Mouse (Mus musculus): ENCODE data around the gene Plppr5. TPM values are rescaled to one million over a fixed set of nuclear protein-coding genes. Genes with fewer than 3 reads are reported as not detected.

Gene Plppr5
- polyA plus RNA-seq, 1 experiment from 2014 or later = 8.8 TPM

- Histone ChIP-seq H3K27me3 (replicated peaks; ENCODE audit: control insufficient read depth, insufficient read depth, low read length) (no peaks in the 10 kb centered on the region), H3K9ac (ENCODE audit: low read depth, low read length) (no peak overlapping the region), H3K27ac (ENCODE audit: low read depth, low read length) (no peak overlapping the region), H3K4me1 (ENCODE audit: control insufficient read depth, insufficient read depth, low read depth, low read length) (no peaks in the 10 kb centered on the region), H3K9me3 (ENCODE audit: control insufficient read depth, low read length) (no peaks in the 10 kb centered on the region), H3K4me3 (ENCODE audit: low read length) (no peak overlapping the region), H3K4me2 (ENCODE audit: low read length) (no peak overlapping the region), H3K36me3 (ENCODE audit: control insufficient read depth, insufficient read depth, low read length) (no peaks in the 10 kb centered on the region)
- 44% methylated on average over 2 of the region's 2 CpGs for WGBS
- no peak for ATAC-seq
Measured at GRCm38 (mm10) chr3:117603458-117603857, 28.8 kb downstream of the Plppr5 start.

GRCm38 (mm10) chr3:117606383-117606782 lies 31.7 kb downstream of the Plppr5 start:
- Histone ChIP-seq H3K4me1 (ENCODE audit: control insufficient read depth, insufficient read depth, low read depth, low read length) (no peaks in the 10 kb centered on the region), H3K27ac (ENCODE audit: low read depth, low read length) (no peak overlapping the region), H3K4me3 (ENCODE audit: low read length) (no peak overlapping the region), H3K36me3 (ENCODE audit: control insufficient read depth, insufficient read depth, low read length) (no peaks in the 10 kb centered on the region), H3K27me3 (replicated peaks; ENCODE audit: control insufficient read depth, insufficient read depth, low read length) (no peaks in the 10 kb centered on the region), H3K4me2 (ENCODE audit: low read length) (no peak overlapping the region), H3K9ac (ENCODE audit: low read depth, low read length) (no peak overlapping the region), H3K9me3 (ENCODE audit: control insufficient read depth, low read length) (no peaks in the 10 kb centered on the region)
- ATAC-seq = no peak

GRCm38 (mm10) chr3:117611453-117611852 lies 36.8 kb downstream of the Plppr5 start:
- WGBS = 73% methylated on average over 5 of the region's 5 CpGs
- no peaks in the 10 kb centered on the region for H3K36me3 ChIP-seq (ENCODE audit: control insufficient read depth, insufficient read depth, low read length)
- no peak overlapping the region for H3K27ac ChIP-seq (ENCODE audit: low read depth, low read length)
- no peaks in the 10 kb centered on the region for H3K27me3 ChIP-seq (replicated peaks; ENCODE audit: control insufficient read depth, insufficient read depth, low read length)
- H3K9ac ChIP-seq (ENCODE audit: low read depth, low read length) = no peak overlapping the region
- no peak overlapping the region for H3K4me3 ChIP-seq (ENCODE audit: low read length)
- H3K4me2 ChIP-seq (ENCODE audit: low read length) = no peak overlapping the region
- no peaks in the 10 kb centered on the region for H3K4me1 ChIP-seq (ENCODE audit: control insufficient read depth, insufficient read depth, low read depth, low read length)
- ATAC-seq = no peak
- no peaks in the 10 kb centered on the region for H3K9me3 ChIP-seq (ENCODE audit: control insufficient read depth, low read length)

GRCm38 (mm10) chr3:117614856-117615255 lies 40.2 kb downstream of the Plppr5 start:
- Histone ChIP-seq H3K9ac (ENCODE audit: low read depth, low read length) (no peak overlapping the region), H3K4me3 (ENCODE audit: low read length) (no peak overlapping the region), H3K4me2 (ENCODE audit: low read length) (no peak overlapping the region), H3K27ac (ENCODE audit: low read depth, low read length) (no peak overlapping the region), H3K9me3 (ENCODE audit: control insufficient read depth, low read length) (no peaks in the 10 kb centered on the region), H3K36me3 (ENCODE audit: control insufficient read depth, insufficient read depth, low read length) (no peaks in the 10 kb centered on the region), H3K4me1 (ENCODE audit: control insufficient read depth, insufficient read depth, low read depth, low read length) (no peaks in the 10 kb centered on the region), H3K27me3 (replicated peaks; ENCODE audit: control insufficient read depth, insufficient read depth, low read length) (no peaks in the 10 kb centered on the region)
- WGBS = 65% methylated on average over 1 of the region's 1 CpGs
- no peak for ATAC-seq

GRCm38 (mm10) chr3:117625257-117626001 lies 50.8 kb downstream of the Plppr5 start:
- Histone ChIP-seq H3K9me3 (ENCODE audit: control insufficient read depth, low read length) (no peaks in the 10 kb centered on the region), H3K9ac (ENCODE audit: low read depth, low read length) (no peak overlapping the region), H3K36me3 (ENCODE audit: control insufficient read depth, insufficient read depth, low read length) (no peaks in the 10 kb centered on the region), H3K27me3 (replicated peaks; ENCODE audit: control insufficient read depth, insufficient read depth, low read length) (no peaks in the 10 kb centered on the region), H3K4me2 (ENCODE audit: low read length) (no peak overlapping the region), H3K27ac (ENCODE audit: low read depth, low read length) (no peak overlapping the region), H3K4me3 (ENCODE audit: low read length) (no peak overlapping the region), H3K4me1 (ENCODE audit: control insufficient read depth, insufficient read depth, low read depth, low read length) (no peaks in the 10 kb centered on the region; the same call in 1 of the 2 replicates)
- ATAC-seq = no peak
- WGBS = 92% methylated on average over 13 of the region's 13 CpGs

- Histone ChIP-seq H3K9ac (ENCODE audit: low read depth, low read length) (no peak overlapping the region), H3K9me3 (ENCODE audit: control insufficient read depth, low read length) (no peaks in the 10 kb centered on the region), H3K4me2 (ENCODE audit: low read length) (no peak overlapping the region), H3K36me3 (ENCODE audit: control insufficient read depth, insufficient read depth, low read length) (no peaks in the 10 kb centered on the region), H3K27me3 (replicated peaks; ENCODE audit: control insufficient read depth, insufficient read depth, low read length) (no peaks in the 10 kb centered on the region), H3K27ac (ENCODE audit: low read depth, low read length) (no peak overlapping the region), H3K4me1 (ENCODE audit: control insufficient read depth, insufficient read depth, low read depth, low read length) (no peaks in the 10 kb centered on the region; the same call in 1 of the 2 replicates), H3K4me3 (ENCODE audit: low read length) (no peak overlapping the region)
- ATAC-seq = no peak
- WGBS = 11% methylated on average over 3 of the region's 3 CpGs
Measured at GRCm38 (mm10) chr3:117628799-117629198, 54.2 kb downstream of the Plppr5 start.

GRCm38 (mm10) chr3:117630332-117630731 lies 55.7 kb downstream of the Plppr5 start:
- no peak for ATAC-seq
- WGBS = 74% methylated on average over 2 of the region's 2 CpGs
- Histone ChIP-seq H3K4me3 (ENCODE audit: low read length) (no peak overlapping the region), H3K4me1 (ENCODE audit: control insufficient read depth, insufficient read depth, low read depth, low read length) (no peaks in the 10 kb centered on the region; the same call in 1 of the 2 replicates), H3K9me3 (ENCODE audit: control insufficient read depth, low read length) (no peaks in the 10 kb centered on the region), H3K9ac (ENCODE audit: low read depth, low read length) (no peak overlapping the region), H3K27ac (ENCODE audit: low read depth, low read length) (no peak overlapping the region), H3K4me2 (ENCODE audit: low read length) (no peak overlapping the region), H3K36me3 (ENCODE audit: control insufficient read depth, insufficient read depth, low read length) (no peaks in the 10 kb centered on the region), H3K27me3 (replicated peaks; ENCODE audit: control insufficient read depth, insufficient read depth, low read length) (no peaks in the 10 kb centered on the region)

GRCm38 (mm10) chr3:117648612-117649011 lies 74.0 kb downstream of the Plppr5 start:
- 48% methylated on average over 8 of the region's 8 CpGs for WGBS
- Histone ChIP-seq H3K9me3 (ENCODE audit: control insufficient read depth, low read length) (no peaks in the 10 kb centered on the region), H3K27ac (ENCODE audit: low read depth, low read length) (no peak overlapping the region), H3K9ac (ENCODE audit: low read depth, low read length) (no peak overlapping the region), H3K27me3 (replicated peaks; ENCODE audit: control insufficient read depth, insufficient read depth, low read length) (no peaks in the 10 kb centered on the region), H3K4me3 (ENCODE audit: low read length) (no peak overlapping the region), H3K4me2 (ENCODE audit: low read length) (no peak overlapping the region), H3K36me3 (ENCODE audit: control insufficient read depth, insufficient read depth, low read length) (no peaks in the 10 kb centered on the region), H3K4me1 (ENCODE audit: control insufficient read depth, insufficient read depth, low read depth, low read length) (no peaks in the 10 kb centered on the region)
- no peak for ATAC-seq

GRCm38 (mm10) chr3:117664316-117664715 lies 89.7 kb downstream of the Plppr5 start:
- Histone ChIP-seq H3K4me1 (ENCODE audit: control insufficient read depth, insufficient read depth, low read depth, low read length) (no peaks in the 10 kb centered on the region), H3K9ac (ENCODE audit: low read depth, low read length) (no peak overlapping the region), H3K36me3 (ENCODE audit: control insufficient read depth, insufficient read depth, low read length) (no peaks in the 10 kb centered on the region), H3K27me3 (replicated peaks; ENCODE audit: control insufficient read depth, insufficient read depth, low read length) (no peaks in the 10 kb centered on the region), H3K27ac (ENCODE audit: low read depth, low read length) (no peak overlapping the region), H3K4me3 (ENCODE audit: low read length) (no peak overlapping the region), H3K4me2 (ENCODE audit: low read length) (no peak overlapping the region), H3K9me3 (ENCODE audit: control insufficient read depth, low read length) (no peaks in the 10 kb centered on the region)
- ATAC-seq = no peak
- WGBS = 70% methylated on average over 1 of the region's 1 CpGs
